Mouse (Mus musculus): Measurements from ENCODE around the gene Ntrk3. TPM values are rescaled to one million over a fixed set of nuclear protein-coding genes. Genes with fewer than 3 reads are reported as not detected.

Gene Ntrk3
- polyA plus RNA-seq, 1 experiment, result 9.7 TPM

GRCm38 (mm10) chr7:78693148-78693547 lies 44.7 kb downstream of the Ntrk3 start:
- H3K27ac ChIP-seq (ENCODE audit: insufficient read depth, low read depth, low read length), result no peak overlapping the region
- H3K27me3 ChIP-seq (replicated peaks; ENCODE audit: control insufficient read depth, insufficient read depth, low read length), result no peaks in the 10 kb centered on the region
- 57% methylated on average over 1 of the region's 1 CpGs for WGBS
- H3K4me1 ChIP-seq (ENCODE audit: control insufficient read depth, insufficient read depth, low read length), result no peaks in the 10 kb centered on the region
- H3K36me3 ChIP-seq (ENCODE audit: control insufficient read depth, insufficient read depth, low read length), result no peaks in the 10 kb centered on the region
- H3K4me3 ChIP-seq (ENCODE audit: insufficient read depth, low read depth, low read length), result no peak overlapping the region
- no peak for DNase-seq
- TF ChIP-seq POLR2A (IDR thresholded peaks at IDR 0.05; ENCODE audit: low read depth, low read length) (no peak), CTCF (conservative IDR thresholded peaks at IDR 0.05; ENCODE audit: insufficient read depth, insufficient read length, low read depth, low read length) (no peak)

GRCm38 (mm10) chr7:78690956-78691355 lies 46.9 kb downstream of the Ntrk3 start:
- TF ChIP-seq CTCF (conservative IDR thresholded peaks at IDR 0.05; ENCODE audit: insufficient read depth, insufficient read length, low read depth, low read length), result no peak
- no peak for TF ChIP-seq POLR2A (IDR thresholded peaks at IDR 0.05; ENCODE audit: low read depth, low read length)
- H3K27ac ChIP-seq (ENCODE audit: insufficient read depth, low read depth, low read length), result no peak overlapping the region
- no peaks in the 10 kb centered on the region for H3K36me3 ChIP-seq (ENCODE audit: control insufficient read depth, insufficient read depth, low read length)
- no peak for DNase-seq
- H3K4me3 ChIP-seq (ENCODE audit: insufficient read depth, low read depth, low read length), result no peak overlapping the region
- WGBS, result 29% methylated on average over 3 of the region's 3 CpGs
- no peaks in the 10 kb centered on the region for H3K4me1 ChIP-seq (ENCODE audit: control insufficient read depth, insufficient read depth, low read length)
- no peaks in the 10 kb centered on the region for H3K27me3 ChIP-seq (replicated peaks; ENCODE audit: control insufficient read depth, insufficient read depth, low read length)

- 45% methylated on average over 6 of the region's 6 CpGs for WGBS
- Histone ChIP-seq H3K27me3 (replicated peaks; ENCODE audit: control insufficient read depth, insufficient read depth, low read length) (no peaks in the 10 kb centered on the region), H3K4me1 (ENCODE audit: control insufficient read depth, insufficient read depth, low read length) (no peaks in the 10 kb centered on the region), H3K4me3 (ENCODE audit: insufficient read depth, low read depth, low read length) (no peak overlapping the region), H3K36me3 (ENCODE audit: control insufficient read depth, insufficient read depth, low read length) (no peaks in the 10 kb centered on the region), H3K27ac (ENCODE audit: insufficient read depth, low read depth, low read length) (no peak overlapping the region)
- TF ChIP-seq POLR2A (IDR thresholded peaks at IDR 0.05; ENCODE audit: low read depth, low read length) (no peak), CTCF (conservative IDR thresholded peaks at IDR 0.05; ENCODE audit: insufficient read depth, insufficient read length, low read depth, low read length) (no peak)
- DNase-seq, result no peak
These were observed 52.9 kb downstream of the Ntrk3 start for GRCm38 (mm10) chr7:78684943-78685342.

GRCm38 (mm10) chr7:78680871-78681270 lies 56.9 kb downstream of the Ntrk3 start:
- no peak overlapping the region for H3K4me3 ChIP-seq (ENCODE audit: insufficient read depth, low read depth, low read length)
- WGBS, result 81% methylated on average over 2 of the region's 2 CpGs
- H3K36me3 ChIP-seq (ENCODE audit: control insufficient read depth, insufficient read depth, low read length), result no peaks in the 10 kb centered on the region
- H3K27me3 ChIP-seq (replicated peaks; ENCODE audit: control insufficient read depth, insufficient read depth, low read length), result no peaks in the 10 kb centered on the region
- H3K4me1 ChIP-seq (ENCODE audit: control insufficient read depth, insufficient read depth, low read length), result no peaks in the 10 kb centered on the region
- TF ChIP-seq CTCF (conservative IDR thresholded peaks at IDR 0.05; ENCODE audit: insufficient read depth, insufficient read length, low read depth, low read length), result no peak
- TF ChIP-seq POLR2A (IDR thresholded peaks at IDR 0.05; ENCODE audit: low read depth, low read length), result no peak
- no peak for DNase-seq
- no peak overlapping the region for H3K27ac ChIP-seq (ENCODE audit: insufficient read depth, low read depth, low read length)

- Histone ChIP-seq H3K27ac (ENCODE audit: insufficient read depth, low read depth, low read length) (no peak overlapping the region), H3K4me3 (ENCODE audit: insufficient read depth, low read depth, low read length) (no peak overlapping the region), H3K36me3 (ENCODE audit: control insufficient read depth, insufficient read depth, low read length) (no peaks in the 10 kb centered on the region), H3K4me1 (ENCODE audit: control insufficient read depth, insufficient read depth, low read length) (no peaks in the 10 kb centered on the region), H3K27me3 (replicated peaks; ENCODE audit: control insufficient read depth, insufficient read depth, low read length) (no peaks in the 10 kb centered on the region; the same call in 1 of the 2 replicates)
- TF ChIP-seq POLR2A (IDR thresholded peaks at IDR 0.05; ENCODE audit: low read depth, low read length) (no peak), CTCF (conservative IDR thresholded peaks at IDR 0.05; ENCODE audit: insufficient read depth, insufficient read length, low read depth, low read length) (no peak)
- WGBS, result 80% methylated on average over 16 of the region's 16 CpGs
- DNase-seq, result no peak
These were observed 68.4 kb downstream of the Ntrk3 start for GRCm38 (mm10) chr7:78669407-78669806.

GRCm38 (mm10) chr7:78668916-78669315 lies 68.9 kb downstream of the Ntrk3 start:
- Histone ChIP-seq H3K27ac (ENCODE audit: insufficient read depth, low read depth, low read length) (no peak overlapping the region), H3K36me3 (ENCODE audit: control insufficient read depth, insufficient read depth, low read length) (no peaks in the 10 kb centered on the region), H3K4me1 (ENCODE audit: control insufficient read depth, insufficient read depth, low read length) (no peaks in the 10 kb centered on the region), H3K4me3 (ENCODE audit: insufficient read depth, low read depth, low read length) (no peak overlapping the region), H3K27me3 (replicated peaks; ENCODE audit: control insufficient read depth, insufficient read depth, low read length) (no peaks in the 10 kb centered on the region; the same call in 1 of the 2 replicates)
- no peak for DNase-seq
- 92% methylated on average over 6 of the region's 6 CpGs for WGBS
- TF ChIP-seq CTCF (conservative IDR thresholded peaks at IDR 0.05; ENCODE audit: insufficient read depth, insufficient read length, low read depth, low read length), result no peak
- TF ChIP-seq POLR2A (IDR thresholded peaks at IDR 0.05; ENCODE audit: low read depth, low read length), result no peak

GRCm38 (mm10) chr7:78668003-78668635 lies 69.7 kb downstream of the Ntrk3 start:
- Histone ChIP-seq H3K36me3 (ENCODE audit: control insufficient read depth, insufficient read depth, low read length) (no peaks in the 10 kb centered on the region), H3K4me1 (ENCODE audit: control insufficient read depth, insufficient read depth, low read length) (no peaks in the 10 kb centered on the region), H3K27ac (ENCODE audit: insufficient read depth, low read depth, low read length) (no peak overlapping the region), H3K27me3 (replicated peaks; ENCODE audit: control insufficient read depth, insufficient read depth, low read length) (no peaks in the 10 kb centered on the region; the same call in 1 of the 2 replicates), H3K4me3 (ENCODE audit: insufficient read depth, low read depth, low read length) (no peak overlapping the region)
- no peak for DNase-seq
- TF ChIP-seq CTCF (conservative IDR thresholded peaks at IDR 0.05; ENCODE audit: insufficient read depth, insufficient read length, low read depth, low read length) (no peak), POLR2A (IDR thresholded peaks at IDR 0.05; ENCODE audit: low read depth, low read length) (no peak)
- 80% methylated on average over 6 of the region's 6 CpGs for WGBS
